Mouse (Mus musculus) erythroblast, embryonic 14.5 days (primary cell): ENCODE measurements around the gene Gm26657. TPM values are rescaled to one million over a fixed set of nuclear protein-coding genes. Genes with fewer than 3 reads are reported as not detected.

Experiments
- H3K27me3 ChIP-seq: 2 replicates; pipeline ENCODE4 v1.6.1; 2012; ENCODE audit warnings: inconsistent platforms; ENCODE audit not compliant: control insufficient read depth
- H3K36me3 ChIP-seq: 2 replicates; pipeline ENCODE4 v1.6.1; 2012; ENCODE audit warnings: mild to moderate bottlenecking, inconsistent platforms; ENCODE audit not compliant: control insufficient read depth
- H3K4me1 ChIP-seq: 2 replicates; pipeline ENCODE4 v1.6.1; 2012; ENCODE audit warnings: inconsistent platforms; ENCODE audit not compliant: control insufficient read depth
- H3K4me3 ChIP-seq: replicated peaks from 2 replicates; pipeline ENCODE3; 2012; ENCODE audit warnings: moderate library complexity, mild to moderate bottlenecking, inconsistent platforms
- H3K9me3 ChIP-seq: 2 replicates; pipeline ENCODE4 v1.6.1; 2012; ENCODE audit warnings: low read length, inconsistent platforms, mixed read lengths; ENCODE audit not compliant: control insufficient read depth
- GATA1 ChIP-seq: IDR thresholded peaks from 2 replicates; pipeline ENCODE4 v1.6.1; 2012; ENCODE audit warnings: low read length, inconsistent platforms, mixed read lengths
- TAL1 ChIP-seq: IDR thresholded peaks from 3 replicates; pipeline ENCODE4 v1.6.1; 2012; ENCODE audit warnings: low read length, inconsistent platforms, mixed read lengths
- polyA plus RNA-seq: library from polyadenylated mRNA; stranded (reverse); fragments of >175 nt; gene quantifications from 2 replicates; pipeline ENCODE4 v1.2.3, GENCODE M21; 2012

Gene Gm26657
- polyA plus RNA-seq, 1 experiment = not detected

DNA sequence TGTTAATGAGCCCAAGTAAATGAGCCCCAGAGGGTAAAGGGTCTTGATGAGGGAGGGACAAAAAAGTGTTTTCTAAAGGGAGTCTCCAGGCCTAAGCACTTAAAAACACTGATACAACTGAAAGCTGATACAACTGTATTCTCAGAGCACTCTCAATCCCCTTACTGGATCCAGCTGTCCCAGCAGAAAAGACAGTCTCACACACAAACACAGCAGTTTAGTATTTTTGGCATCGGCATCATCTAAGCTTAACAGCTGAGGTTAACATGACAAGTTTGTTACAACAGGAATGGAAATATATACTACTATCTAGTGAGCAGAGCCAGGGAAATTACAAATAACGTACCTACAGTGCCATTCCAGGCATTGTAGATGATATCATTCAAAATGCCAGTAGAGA lies 6.5 kb downstream of the Gm26657 start:
- Histone ChIP-seq H3K4me3 (no peak overlapping the region), H3K4me1 (no peaks in the 10 kb centered on the region), H3K9me3 (no peaks in the 10 kb centered on the region), H3K27me3 (no peaks in the 10 kb centered on the region), H3K36me3 (peaks cover 38% of the 10 kb centered on the region)
- TF ChIP-seq TAL1 (no peak), GATA1 (no peak)

DNA sequence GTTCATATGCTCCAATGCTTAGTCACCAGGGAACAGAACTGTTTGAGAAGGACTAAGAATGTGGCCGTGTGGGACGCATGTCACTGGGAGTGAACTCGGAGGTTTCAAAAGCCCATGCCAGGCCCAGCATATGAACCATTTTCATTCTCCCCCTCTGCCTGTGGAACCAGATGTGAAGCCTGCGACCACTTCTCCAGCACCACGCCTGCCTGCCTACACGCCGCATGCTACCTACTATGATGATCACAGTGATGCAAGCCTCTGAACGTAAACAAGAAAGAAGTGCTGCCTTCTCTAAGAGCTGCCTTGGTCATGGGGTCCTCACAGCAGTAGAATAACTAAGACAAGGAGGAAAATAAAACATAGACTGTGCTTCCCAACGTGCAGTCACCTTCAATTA lies 7.6 kb downstream of the Gm26657 start:
- Histone ChIP-seq H3K36me3 (peaks cover 46% of the 10 kb centered on the region), H3K27me3 (no peaks in the 10 kb centered on the region)
- TF ChIP-seq TAL1 = no peak
- TF ChIP-seq GATA1 = no peak

DNA sequence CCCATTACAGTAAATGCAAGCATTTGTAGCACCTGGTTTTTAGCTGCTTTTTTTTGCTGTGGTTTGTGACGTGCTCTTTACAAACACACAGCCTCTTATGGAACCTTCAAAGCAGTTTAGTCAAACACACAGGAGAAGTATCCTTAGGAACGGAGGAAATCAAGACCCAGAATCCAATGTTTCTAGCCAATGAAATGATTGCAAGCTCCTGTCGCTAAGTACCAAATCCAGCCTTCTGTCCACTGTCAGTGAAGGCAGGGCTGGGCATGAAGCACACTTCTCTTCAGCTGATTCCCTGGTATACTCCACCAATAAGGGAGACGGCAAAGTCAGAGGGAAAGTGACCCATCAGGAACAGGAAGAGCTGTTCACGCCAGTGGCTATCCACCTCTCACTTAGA lies 16.2 kb downstream of the Gm26657 start:
- Histone ChIP-seq H3K9me3 (no peaks in the 10 kb centered on the region), H3K4me3 (no peak overlapping the region), H3K36me3 (peaks cover 85% of the 10 kb centered on the region), H3K27me3 (no peaks in the 10 kb centered on the region), H3K4me1 (no peaks in the 10 kb centered on the region)
- no peak for TF ChIP-seq TAL1

More for the DNA sequence above, 7.6 kb downstream of the Gm26657 start:
- no peaks in the 10 kb centered on the region for H3K9me3 ChIP-seq
- H3K4me3 ChIP-seq = no peak overlapping the region
- no peaks in the 10 kb centered on the region for H3K4me1 ChIP-seq

GRCm38 (mm10) chr4:56756966-56757600 lies 17.2 kb downstream of the Gm26657 start:
- Histone ChIP-seq H3K4me1 (no peaks in the 10 kb centered on the region), H3K9me3 (no peaks in the 10 kb centered on the region), H3K27me3 (no peaks in the 10 kb centered on the region), H3K36me3 (peaks cover 83% of the 10 kb centered on the region), H3K4me3 (no peak overlapping the region)
- no peak for TF ChIP-seq TAL1
- 0 out of 2 replicates have a peak, but pooled peaks have one; percentile 9 for TF ChIP-seq GATA1

GRCm38 (mm10) chr4:56757693-56758092 lies 17.8 kb downstream of the Gm26657 start:
- no peak for TF ChIP-seq GATA1
- no peak for TF ChIP-seq TAL1

GRCm38 (mm10) chr4:56767861-56768284 lies 28.0 kb downstream of the Gm26657 start:
- H3K27me3 ChIP-seq = no peaks in the 10 kb centered on the region

More at GRCm38 (mm10) chr4:56757693-56758092, 17.8 kb downstream of the Gm26657 start:
- H3K36me3 ChIP-seq = peaks cover 88% of the 10 kb centered on the region
- no peaks in the 10 kb centered on the region for H3K27me3 ChIP-seq
- no peak overlapping the region for H3K4me3 ChIP-seq
- H3K4me1 ChIP-seq = no peaks in the 10 kb centered on the region
- H3K9me3 ChIP-seq = no peaks in the 10 kb centered on the region

DNA sequence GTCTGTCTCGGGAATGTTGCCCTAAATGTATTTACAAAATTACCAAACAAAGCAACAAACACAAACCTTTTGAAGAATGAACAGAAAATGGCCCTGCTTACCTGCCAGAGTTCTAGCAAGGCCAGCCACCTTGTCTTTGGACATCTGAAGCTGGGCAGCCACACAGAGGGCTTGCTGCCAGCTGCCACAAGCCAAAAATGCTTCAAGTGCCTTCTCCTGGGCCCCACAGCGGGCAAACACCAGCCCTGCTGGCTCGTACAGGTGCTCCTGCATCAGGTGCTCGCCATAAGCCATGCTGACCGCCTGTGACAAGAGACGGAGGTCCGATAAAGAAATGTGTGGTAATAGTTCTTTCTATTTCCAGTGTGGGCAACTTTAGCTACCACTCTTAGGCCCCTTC lies 29.0 kb downstream of the Gm26657 start:
- Histone ChIP-seq H3K4me3 (no peak overlapping the region), H3K27me3 (no peaks in the 10 kb centered on the region), H3K36me3 (peaks cover 88% of the 10 kb centered on the region), H3K9me3 (no peaks in the 10 kb centered on the region), H3K4me1 (no peaks in the 10 kb centered on the region)
- TF ChIP-seq GATA1 = no peak
- TF ChIP-seq TAL1 = no peak

More at GRCm38 (mm10) chr4:56767861-56768284, 28.0 kb downstream of the Gm26657 start:
- H3K4me3 ChIP-seq = no peak overlapping the region
- TF ChIP-seq GATA1 (no peak), TAL1 (no peak)
- H3K4me1 ChIP-seq = no peaks in the 10 kb centered on the region
- H3K36me3 ChIP-seq = peaks cover 85% of the 10 kb centered on the region
- H3K9me3 ChIP-seq = no peaks in the 10 kb centered on the region

- Histone ChIP-seq H3K4me3 (no peak overlapping the region), H3K4me1 (no peaks in the 10 kb centered on the region), H3K9me3 (no peaks in the 10 kb centered on the region), H3K27me3 (no peaks in the 10 kb centered on the region), H3K36me3 (peaks cover 85% of the 10 kb centered on the region)
- TF ChIP-seq TAL1 (no peak), GATA1 (no peak)
These were observed 31.2 kb downstream of the Gm26657 start for GRCm38 (mm10) chr4:56771065-56771464.

Other genes with a start within 250 kb of the Gm26657 start
- not detected in 2 replicates for gene Actl7b, start 1.4 kb downstream of the Gm26657 start, polyA plus RNA-seq
- gene Actl7a, start 3.3 kb downstream of the Gm26657 start, polyA plus RNA-seq = not detected in 2 replicates
- 0.14 and 0.29 TPM in 2 replicates for gene Elp1, start 62.3 kb downstream of the Gm26657 start, polyA plus RNA-seq
- 0.16 and 0.43 TPM in 2 replicates for gene Fam206a, start 62.3 kb downstream of the Gm26657 start, polyA plus RNA-seq
- gene Ctnnal1, start 125.1 kb downstream of the Gm26657 start, polyA plus RNA-seq = 0.17 and 0.18 TPM in 2 replicates
- 0.01 and 0.03 TPM in 2 replicates for gene Tmem245, start 207.4 kb downstream of the Gm26657 start, polyA plus RNA-seq